Mouse (Mus musculus) spleen, postnatal 10 days (tissue): Measurements from ENCODE around the gene Sh3bgrl2.

Source experiments
- DNase-seq, 2 experiments: peaks; one replicate each; pipeline ENCODE4 v3.0.0; 2021 to 2022; ENCODE audit warnings: low spot score in 2 of 2

Gene Sh3bgrl2

DNA sequence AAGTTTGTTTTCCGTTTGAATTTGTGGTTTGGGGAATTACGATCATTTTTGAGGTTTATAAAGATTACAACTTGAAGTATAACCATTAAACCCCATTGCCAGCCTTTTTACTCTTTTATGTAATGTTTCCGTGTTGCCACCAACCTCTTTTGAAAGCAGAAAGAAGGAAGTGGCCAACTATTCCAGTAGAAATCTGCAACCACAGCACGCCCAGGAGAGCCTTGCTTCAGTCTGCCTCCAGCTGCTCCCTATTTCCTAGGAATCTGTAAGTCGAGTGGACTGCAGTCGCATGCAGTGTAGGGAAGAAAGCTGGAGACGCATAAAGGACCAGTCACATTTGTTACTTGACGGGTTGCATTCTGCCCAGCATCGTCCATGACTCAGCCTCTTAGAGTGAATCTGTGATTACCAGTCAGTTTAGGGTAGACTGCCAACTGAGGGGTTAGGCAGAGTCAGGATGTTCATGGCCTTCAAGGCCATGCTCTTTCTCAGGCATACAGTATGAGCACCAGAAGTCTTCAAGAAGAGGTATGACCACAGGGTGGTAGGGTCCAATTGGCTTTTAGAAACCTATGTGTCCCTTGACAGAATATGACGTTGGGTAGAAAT, 43.8 kb downstream of the Sh3bgrl2 start:
- DNase-seq = no peak

GRCm38 (mm10) chr9:83593811-83594210, 45.7 kb downstream of the Sh3bgrl2 start:
- no peak for DNase-seq

- no peak for DNase-seq
Measured at GRCm38 (mm10) chr9:83596132-83596531, 48.0 kb downstream of the Sh3bgrl2 start.

- DNase-seq = no peak
Measured at GRCm38 (mm10) chr9:83596646-83597481, 48.7 kb downstream of the Sh3bgrl2 start.

- DNase-seq = no peak
Measured at GRCm38 (mm10) chr9:83598047-83598446, 49.9 kb downstream of the Sh3bgrl2 start.

DNA sequence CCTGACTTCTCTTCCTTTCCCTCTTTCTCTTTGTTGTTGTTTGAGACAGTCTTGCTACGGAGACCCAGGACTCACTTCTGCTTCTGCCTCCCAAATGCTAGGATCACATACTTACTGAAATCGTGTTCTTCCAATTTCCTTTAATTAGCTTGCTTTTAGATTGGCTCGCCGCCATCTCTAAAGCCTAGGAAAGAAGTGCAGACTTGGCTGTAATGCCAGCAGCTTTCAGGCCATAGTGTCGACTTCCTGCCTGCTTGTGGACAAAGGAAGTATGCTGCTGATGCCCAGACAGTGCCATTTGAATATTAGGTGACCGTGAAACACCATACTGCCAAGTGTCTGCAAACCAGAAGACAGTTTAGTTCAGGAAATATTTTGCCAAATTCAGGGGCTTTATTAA, 51.4 kb downstream of the Sh3bgrl2 start:
- no peak for DNase-seq

- no peak for DNase-seq
Measured at GRCm38 (mm10) chr9:83600286-83601048, 52.3 kb downstream of the Sh3bgrl2 start.

DNA sequence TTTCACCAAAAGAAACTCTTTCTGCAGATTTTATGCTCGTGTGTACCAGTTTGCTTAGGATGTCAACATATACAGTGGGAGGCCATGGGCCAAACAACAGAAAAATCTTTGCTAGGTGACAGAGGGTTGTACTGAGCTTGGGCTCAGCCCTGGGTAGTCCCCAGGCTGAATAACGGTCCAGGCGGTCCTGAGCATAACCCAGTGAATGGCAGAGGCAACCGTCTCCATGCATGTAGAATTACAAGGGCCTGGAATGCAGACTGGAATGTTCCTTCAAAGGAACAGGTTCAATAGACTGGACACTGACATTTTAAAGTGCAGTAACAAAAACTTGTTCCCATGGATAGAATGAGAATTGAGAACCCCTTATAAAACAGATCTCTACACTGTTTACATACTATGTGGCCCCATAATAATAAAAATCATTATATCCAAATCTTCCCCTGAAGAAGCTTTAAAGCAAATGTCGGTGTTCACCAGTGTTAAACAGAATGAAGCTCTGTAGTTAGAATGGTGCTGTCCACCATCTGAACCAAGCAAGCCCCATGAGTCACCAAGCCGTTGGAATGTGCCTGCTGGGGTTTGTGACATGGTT, 54.1 kb downstream of the Sh3bgrl2 start:
- DNase-seq = no peak

DNA sequence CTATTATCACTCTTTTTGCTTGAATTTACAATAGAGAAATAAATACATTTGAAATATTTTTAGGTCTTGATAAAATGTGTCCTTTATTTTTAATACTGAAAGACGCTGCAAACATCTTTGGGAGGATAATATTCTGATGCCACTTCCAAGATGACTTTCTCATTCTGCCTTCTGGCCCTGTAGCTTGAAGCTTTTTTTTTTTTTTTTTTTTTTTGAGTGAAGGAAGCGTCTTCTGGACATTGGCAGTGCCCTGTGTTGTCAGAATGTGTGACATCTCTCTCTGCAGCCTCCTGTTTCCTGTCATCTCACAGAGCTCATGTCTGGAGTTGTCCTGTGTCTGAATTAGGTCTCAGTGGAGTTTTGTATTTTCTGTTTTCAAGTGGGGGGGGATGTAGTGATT, 55.0 kb downstream of the Sh3bgrl2 start:
- DNase-seq = no peak

DNA sequence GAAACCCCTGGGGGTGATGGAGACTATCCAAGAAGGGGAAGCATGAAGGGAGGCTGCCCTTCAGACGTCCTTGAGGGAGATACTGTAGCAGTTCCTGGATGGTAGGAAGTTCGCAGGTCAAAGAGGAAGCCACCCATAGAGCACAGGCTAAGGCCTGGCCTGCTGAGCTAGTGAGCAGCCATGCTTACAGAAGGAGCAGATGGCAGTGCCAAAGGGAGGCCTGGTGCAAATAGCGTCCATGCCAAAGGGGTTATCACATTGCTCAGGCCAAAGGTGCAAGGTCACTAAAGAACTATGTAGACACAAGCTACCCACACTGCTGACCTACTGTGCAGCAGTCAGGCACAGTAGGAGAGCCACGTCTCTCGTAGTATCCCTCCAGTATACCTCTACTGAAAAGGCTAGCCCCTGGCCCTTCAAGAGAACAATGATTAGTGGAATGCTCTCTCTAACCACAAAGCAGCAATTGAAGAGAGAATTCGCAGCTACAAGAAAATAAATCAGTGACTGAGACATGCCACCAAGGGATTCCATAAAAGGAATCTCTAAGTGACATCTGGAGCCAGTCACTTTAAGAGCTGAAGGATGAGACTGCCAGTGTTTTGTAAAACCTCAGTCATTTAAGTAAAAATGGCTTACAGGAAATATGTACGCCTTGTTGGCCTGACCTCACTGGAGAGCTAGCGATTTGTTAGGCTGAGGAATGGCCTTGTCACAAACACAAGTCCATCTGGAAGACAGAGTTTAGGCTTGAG, 57.9 kb downstream of the Sh3bgrl2 start:
- no peak for DNase-seq

DNA sequence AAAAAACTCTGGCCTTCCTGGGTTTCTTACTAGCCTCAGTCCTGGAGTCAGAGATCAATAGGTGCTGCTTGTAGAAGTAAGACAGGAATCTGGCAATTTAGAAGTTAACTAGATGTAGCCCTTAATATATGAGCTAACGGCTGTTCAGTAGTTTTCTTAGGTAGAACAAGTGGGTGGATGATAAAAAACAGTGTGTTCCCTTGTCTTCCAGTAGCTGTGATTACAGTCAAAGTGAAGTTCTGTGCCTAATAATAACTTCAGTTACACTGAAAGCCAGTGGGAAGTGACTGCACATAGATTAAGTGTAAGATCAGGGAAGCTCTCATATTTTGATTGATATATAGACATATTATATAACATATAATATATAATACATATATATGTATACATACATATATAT, 60.0 kb downstream of the Sh3bgrl2 start:
- no peak for DNase-seq

- peak; percentile 31 to 78 for DNase-seq
Measured at GRCm38 (mm10) chr9:83609422-83610297, 61.5 kb downstream of the Sh3bgrl2 start.

GRCm38 (mm10) chr9:83615912-83616585, 67.9 kb downstream of the Sh3bgrl2 start:
- no peak for DNase-seq

DNA sequence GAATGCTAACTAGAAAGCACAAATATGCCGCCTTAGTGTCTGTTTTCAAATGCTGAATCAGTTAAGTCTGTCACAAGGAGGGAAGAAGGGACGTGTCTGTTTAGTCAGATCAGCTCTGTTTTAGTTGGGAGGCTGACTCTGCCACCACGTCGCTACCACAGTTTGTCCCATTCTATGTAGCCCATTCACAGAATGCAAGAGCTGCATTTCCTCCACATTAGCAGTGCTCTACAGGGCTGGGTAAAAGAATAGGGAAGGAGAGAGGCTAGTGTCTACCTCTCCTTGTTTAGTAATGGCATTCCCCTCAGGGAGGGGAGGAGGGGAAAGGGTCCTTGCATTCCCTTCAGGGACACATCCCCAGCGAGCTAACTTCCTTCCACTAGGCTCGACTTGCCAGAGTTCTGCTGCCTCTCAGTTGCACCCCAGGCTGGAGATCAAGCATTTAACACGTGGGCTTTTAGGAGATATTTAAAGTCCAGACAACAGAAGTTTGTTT, 68.5 kb downstream of the Sh3bgrl2 start:
- DNase-seq = no peak

- DNase-seq = no peak
Measured at GRCm38 (mm10) chr9:83623455-83623854, 75.3 kb downstream of the Sh3bgrl2 start.

DNA sequence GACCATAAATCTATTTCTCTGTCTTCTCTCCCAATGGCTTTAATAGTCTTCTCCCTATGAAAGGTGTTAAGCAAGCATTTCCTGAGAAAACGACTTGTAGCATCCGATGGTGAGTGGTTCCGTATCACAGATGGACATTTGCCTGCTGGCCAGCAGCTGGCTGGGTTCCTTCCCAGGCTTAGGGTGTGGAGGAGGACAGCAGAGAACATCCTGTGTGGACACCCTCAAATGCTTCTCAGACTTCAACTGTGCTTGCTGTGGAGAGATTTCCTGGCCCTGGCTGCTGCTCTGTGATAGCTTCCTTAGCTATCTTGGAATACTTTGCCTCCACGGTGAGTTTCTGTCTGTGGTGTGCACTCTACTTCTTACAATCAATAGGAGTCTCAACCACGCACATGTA, 76.1 kb downstream of the Sh3bgrl2 start:
- DNase-seq = no peak

GRCm38 (mm10) chr9:83625085-83625484, 77.0 kb downstream of the Sh3bgrl2 start:
- DNase-seq = no peak

- DNase-seq = no peak
Measured at GRCm38 (mm10) chr9:83628669-83629612, 80.8 kb downstream of the Sh3bgrl2 start.

GRCm38 (mm10) chr9:83630341-83630740, 82.2 kb downstream of the Sh3bgrl2 start:
- no peak for DNase-seq
